ENCODE assay signal across 8 mouse cellular contexts in the genomic region with DNA sequence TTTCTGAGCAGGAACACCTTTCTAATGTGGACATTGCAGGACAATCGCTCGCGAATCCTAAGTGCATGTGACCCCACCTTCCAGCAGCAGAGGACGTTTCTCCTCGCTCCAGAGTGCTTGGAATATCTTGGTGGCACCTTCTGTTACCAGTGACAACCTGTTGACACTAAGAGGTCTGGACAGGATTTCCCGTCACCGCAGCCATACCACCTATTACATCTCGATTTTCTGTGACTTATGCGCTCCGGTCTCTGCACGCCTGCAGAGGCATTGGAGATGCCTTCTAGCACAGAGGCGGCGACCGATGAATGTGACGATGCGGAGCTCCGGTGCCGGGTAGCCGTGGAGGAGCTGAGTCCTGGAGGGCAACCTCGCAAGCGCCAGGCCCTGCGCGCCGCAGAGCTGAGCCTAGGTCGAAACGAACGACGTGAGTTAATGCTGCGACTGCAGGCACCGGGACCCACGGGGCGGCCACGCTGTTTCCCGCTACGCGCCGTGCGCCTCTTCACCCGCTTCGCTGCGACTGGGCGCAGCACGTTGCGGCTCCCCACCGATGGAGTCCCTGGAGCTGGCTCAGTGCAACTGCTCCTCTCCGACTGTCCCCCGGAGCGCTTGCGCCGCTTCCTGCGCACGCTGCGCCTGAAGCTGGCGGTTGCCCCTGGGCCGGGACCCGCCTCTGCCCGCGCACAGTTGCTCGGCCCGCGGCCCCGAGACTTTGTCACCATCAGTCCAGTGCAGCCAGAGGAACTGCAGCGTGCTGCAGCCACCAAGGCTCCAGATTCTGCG. TPM values are rescaled to one million over a fixed set of nuclear protein-coding genes. Genes with fewer than 3 reads are reported as not detected.
DNase-seq lines count a peak whose midpoint lies in the region; ATAC-seq and TF ChIP-seq lines count a peak whose summit lies in the region.

No protein-coding gene starts in this region.

- TF ChIP-seq RAD21 in CH12.LX (IDR thresholded peaks at IDR 0.05; ENCODE audit: low read depth, low read length), result no peak

- H3K9me3 ChIP-seq in heart, embryonic 10.5 days, result no peaks in the 10 kb centered on the region
- no peaks in the 10 kb centered on the region for H3K9me3 ChIP-seq in CH12.LX (replicated peaks; ENCODE audit: low read length)
- no peaks in the 10 kb centered on the region for H3K9me3 ChIP-seq in hindbrain, embryonic 11.5 days (ENCODE audit: control insufficient read depth, low read length)
- H3K9me3 ChIP-seq in liver, embryonic 16.5 days (replicated peaks; ENCODE audit: control insufficient read depth, low read length), result no peaks in the 10 kb centered on the region

- no peaks in the 10 kb centered on the region for H3K27me3 ChIP-seq in heart, embryonic 10.5 days (ENCODE audit: insufficient read depth, poor library complexity, severe bottlenecking)
- H3K27me3 ChIP-seq in CH12.LX (replicated peaks), result no peaks in the 10 kb centered on the region
- H3K27me3 ChIP-seq in hindbrain, embryonic 11.5 days (ENCODE audit: control insufficient read depth, insufficient read depth, low read length), result no peaks in the 10 kb centered on the region
- H3K27me3 ChIP-seq in liver, embryonic 16.5 days (ENCODE audit: control insufficient read depth, insufficient read depth, low read depth, low read length), result no peaks in the 10 kb centered on the region

- WGBS in heart, embryonic 10.5 days, result under 1% methylated on average over 64 of the region's 64 CpGs
- under 1% methylated on average over 55 of the region's 64 CpGs for WGBS in hindbrain, embryonic 11.5 days
- WGBS in liver, embryonic 16.5 days (ENCODE audit: insufficient replicate concordance), result under 1% methylated on average over 64 of the region's 64 CpGs

- H3K4me1 ChIP-seq in heart, embryonic 10.5 days, result peaks cover 24% of the 10 kb centered on the region
- peaks cover 8 to 29% of the 10 kb centered on the region in 2 experiments; a peak in 3 of 4 replicates for H3K4me1 ChIP-seq in CH12.LX (ENCODE audit: control insufficient read depth in 1 of 2, insufficient read depth in 2 of 2)
- peaks cover 8% of the 10 kb centered on the region for H3K4me1 ChIP-seq in hindbrain, embryonic 11.5 days (replicated peaks; ENCODE audit: control insufficient read depth, insufficient read depth, low read length)
- peaks cover 29% of the 10 kb centered on the region for H3K4me1 ChIP-seq in liver, embryonic 16.5 days (ENCODE audit: control insufficient read depth, low read depth, low read length)

- peaks cover 5% of the 10 kb centered on the region; the same call in 1 of the 2 replicates for H3K79me2 ChIP-seq in CH12.LX (replicated peaks; ENCODE audit: control insufficient read depth, extremely low read depth, insufficient read depth, poor library complexity, severe bottlenecking)

- DNase-seq in heart, embryonic 10.5 days (ENCODE audit: low spot score), result peak; percentile 88
- no peak for DNase-seq in heart, adult 9 months (ENCODE audit: low spot score in 2 of 2)
- peak; percentile 29 for DNase-seq in CH12.LX (ENCODE audit: extremely low read depth)
- peak; percentile 61 for DNase-seq in embryo, embryonic 9.5 days (ENCODE audit: extremely low spot score)
- DNase-seq in hindbrain, embryonic 11.5 days (ENCODE audit: low spot score), result peak; percentile 55
- peak; percentile 29 for DNase-seq in right cerebral cortex, postnatal 4 days
- DNase-seq in frontal cortex, adult 2 months (ENCODE audit: extremely low spot score in 1 of 2, low spot score in 1 of 2), result no peak

- peaks cover 31% of the 10 kb centered on the region for H3K36me3 ChIP-seq in heart, embryonic 10.5 days
- H3K36me3 ChIP-seq in CH12.LX (replicated peaks in 1 of 2; ENCODE audit: control insufficient read depth in 1 of 2, insufficient read depth in 1 of 2, low read length in 1 of 2), result peaks cover 18 to 38% of the 10 kb centered on the region in 2 experiments
- no peaks in the 10 kb centered on the region for H3K36me3 ChIP-seq in hindbrain, embryonic 11.5 days (ENCODE audit: control insufficient read depth, insufficient read depth, low read length)
- H3K36me3 ChIP-seq in liver, embryonic 16.5 days (ENCODE audit: control insufficient read depth, insufficient read depth), result peaks cover 29% of the 10 kb centered on the region

- 0 out of 2 replicates have a peak, but pooled peaks have one; percentile 19 for TF ChIP-seq POLR2A in CH12.LX (IDR thresholded peaks at IDR 0.05; ENCODE audit: low read depth, low read length)

- H3K4me2 ChIP-seq in CH12.LX (ENCODE audit: insufficient read depth, low read depth, poor library complexity, severe bottlenecking), result peak overlapping the region; percentile 83
- peak overlapping the region; percentile 92 for H3K4me2 ChIP-seq in hindbrain, embryonic 11.5 days (replicated peaks; ENCODE audit: low read depth, low read length)
- peak overlapping the region; percentile 92 for H3K4me2 ChIP-seq in liver, embryonic 16.5 days (ENCODE audit: low read depth, low read length)

- in situ Hi-C loops in CH12.LX (cut with MboI; ENCODE audit: low pct_ligation_motif_present, low pct_unique_long_range_greater_than_20kb, low sequenced_read_pairs), result loop anchor here (10.0 kb wide), 1 partner anchor 143 kb away; no protein-coding TSS in a partner anchor

- TF ChIP-seq EP300 in CH12.LX (IDR thresholded peaks at IDR 0.05; ENCODE audit: low read length), result no peak

- H3K27ac ChIP-seq in heart, embryonic 10.5 days, result peak overlapping the region; percentile 86
- H3K27ac ChIP-seq in CH12.LX (ENCODE audit: insufficient read depth, low read depth), result no peak overlapping the region
- H3K27ac ChIP-seq in hindbrain, embryonic 11.5 days (ENCODE audit: low read depth, low read length), result no peak overlapping the region
- peak overlapping the region; percentile 85 for H3K27ac ChIP-seq in liver, embryonic 16.5 days (ENCODE audit: low read length)

- dilution Hi-C loops in CH12.LX (cut with MboI; ENCODE audit: extremely low pct_ligation_motif_present, extremely low pct_unique_long_range_greater_than_20kb, low sequenced_read_pairs), result no loop called here

- TF ChIP-seq CTCF in CH12.LX (conservative IDR thresholded peaks at IDR 0.05 in 1 of 2, IDR thresholded peaks at IDR 0.05 in 1 of 2; ENCODE audit: low read depth in 2 of 2, low read length in 2 of 2), result no peak

- ATAC-seq in hindbrain, embryonic 11.5 days (ENCODE audit: low FRiP score), result peak; percentile 25; the same call in 1 of the 2 replicates
- ATAC-seq in liver, embryonic 16.5 days (ENCODE audit: low read depth), result peak; percentile 42

- H3K4me3 ChIP-seq in heart, embryonic 10.5 days, result peak overlapping the region; percentile 87
- H3K4me3 ChIP-seq in CH12.LX (replicated peaks in 1 of 3; ENCODE audit: low read depth in 2 of 3, low read length in 2 of 3, poor library complexity in 1 of 3), result peak overlapping the region; percentile 76 to 98 (median 77)
- peak overlapping the region; percentile 75 for H3K4me3 ChIP-seq in hindbrain, embryonic 11.5 days (ENCODE audit: low read depth, low read length)
- H3K4me3 ChIP-seq in liver, embryonic 16.5 days (ENCODE audit: low read depth, low read length), result peak overlapping the region; percentile 87

- H3K9ac ChIP-seq in CH12.LX (ENCODE audit: insufficient read depth, low read depth), result peak overlapping the region; percentile 39; the same call in 1 of the 2 replicates
- peak overlapping the region; percentile 69 for H3K9ac ChIP-seq in hindbrain, embryonic 11.5 days (ENCODE audit: low read depth, low read length)
- peak overlapping the region; percentile 84 for H3K9ac ChIP-seq in liver, embryonic 16.5 days (ENCODE audit: low read depth, low read length)

TF ChIP-seq in CH12.LX, 34 proteins besides CTCF, POLR2A, EP300 and RAD21 (continues in another document):
- TF ChIP-seq IRF4 (IDR thresholded peaks at IDR 0.05; ENCODE audit: low read depth, low read length) (no peak), TCF12 (IDR thresholded peaks at IDR 0.05; ENCODE audit: low read depth, low read length) (0 out of 2 replicates have a peak, but pooled peaks have one; percentile 21), NELFE (IDR thresholded peaks at IDR 0.05; ENCODE audit: low read depth, low read length) (no peak), HCFC1 (IDR thresholded peaks at IDR 0.05; ENCODE audit: low read depth, low read length) (no peak), MXI1 (IDR thresholded peaks at IDR 0.05; ENCODE audit: low read depth, low read length) (0 out of 2 replicates have a peak, but pooled peaks have one; percentile 7), UBTF (IDR thresholded peaks at IDR 0.05; ENCODE audit: low read depth, low read length) (peak; percentile 77; the same call in 1 of the 2 replicates), SMC3 (IDR thresholded peaks at IDR 0.05; ENCODE audit: low read depth, low read length) (no peak), SIN3A (IDR thresholded peaks at IDR 0.05; ENCODE audit: low read length) (peak; percentile 1; the same call in 1 of the 2 replicates), USF2 (conservative IDR thresholded peaks at IDR 0.05; ENCODE audit: low read depth, low read length) (no peak), ZMIZ1 (IDR thresholded peaks at IDR 0.05; ENCODE audit: low read depth, low read length) (no peak)

RNA-seq across cellular contexts. Expression of gene Pif1, which starts 0.8 kb away (rescaled TPM):
- 16.7 and 17.7 TPM in 2 replicates for polyA plus RNA-seq in heart, embryonic 10.5 days (2016; fragmentation: Nextera tagmentation; extraction: Ambion mirVana)
- total RNA-seq in CH12.LX (2012; rRNA removed) (12.2 and 15.7 TPM in 2 replicates), CH12.LX (2014; rRNA removed) (11.2 and 13.3 TPM in 2 replicates)
- polyA plus RNA-seq in CH12.LX (2012; ENCODE audit: insufficient read length, low read depth), result 12.3 and 14.5 TPM in 2 replicates
- polyA plus RNA-seq in hindbrain, embryonic 11.5 days (2014; fragmentation: Nextera tagmentation; extraction: Ambion mirVana), result 9.9 and 12.5 TPM in 2 replicates
- 9.6 and 10.9 TPM in 2 replicates for polyA plus RNA-seq in liver, embryonic 16.5 days (2015; fragmentation: Nextera tagmentation; extraction: Ambion mirVana)
- polyA plus RNA-seq in frontal cortex, adult 2 months (2012; rRNA removed), result 0.24 and 0.36 TPM in 2 replicates

RNA-seq across cellular contexts. Expression of gene Plekho2, which starts 7.9 kb away (rescaled TPM):
- polyA plus RNA-seq in heart, embryonic 10.5 days (2016; fragmentation: Nextera tagmentation; extraction: Ambion mirVana), result 12.8 and 14.2 TPM in 2 replicates
- total RNA-seq in CH12.LX (2012; rRNA removed) (13.9 and 16.8 TPM in 2 replicates), CH12.LX (2014; rRNA removed) (7.2 and 7.9 TPM in 2 replicates)
- 33.8 and 37.1 TPM in 2 replicates for polyA plus RNA-seq in CH12.LX (2012; ENCODE audit: insufficient read length, low read depth)
- 10.2 and 10.7 TPM in 2 replicates for polyA plus RNA-seq in hindbrain, embryonic 11.5 days (2014; fragmentation: Nextera tagmentation; extraction: Ambion mirVana)
- 23.1 and 24.5 TPM in 2 replicates for polyA plus RNA-seq in liver, embryonic 16.5 days (2015; fragmentation: Nextera tagmentation; extraction: Ambion mirVana)
- polyA plus RNA-seq in frontal cortex, adult 2 months (2012; rRNA removed), result 17.0 and 17.9 TPM in 2 replicates

RNA-seq across cellular contexts. Expression of gene Rbpms2, which starts 41.7 kb away (rescaled TPM):
- polyA plus RNA-seq in heart, embryonic 10.5 days (2016; fragmentation: Nextera tagmentation; extraction: Ambion mirVana), result 117 and 179 TPM in 2 replicates
- total RNA-seq in CH12.LX (2012; rRNA removed) (0.13 TPM in 1 of 2 replicates, not detected in the other), CH12.LX (2014; rRNA removed) (not detected in 2 replicates)
- 0.34 and 0.95 TPM in 2 replicates for polyA plus RNA-seq in CH12.LX (2012; ENCODE audit: insufficient read length, low read depth)
- polyA plus RNA-seq in hindbrain, embryonic 11.5 days (2014; fragmentation: Nextera tagmentation; extraction: Ambion mirVana), result 19.5 and 23.7 TPM in 2 replicates
- 11.9 and 14.6 TPM in 2 replicates for polyA plus RNA-seq in liver, embryonic 16.5 days (2015; fragmentation: Nextera tagmentation; extraction: Ambion mirVana)
- polyA plus RNA-seq in frontal cortex, adult 2 months (2012; rRNA removed), result 7.5 and 8.3 TPM in 2 replicates

Comparison
In these comparisons a context has a peak if more than half of its experiments do, and no peak if none do; other contexts are left out.
1. DNase-seq: peak in heart, embryonic 10.5 days (single experiment), CH12.LX (single experiment), embryo, embryonic 9.5 days (single experiment), hindbrain, embryonic 11.5 days (single experiment) and right cerebral cortex, postnatal 4 days (single experiment); none in heart, adult 9 months (0 of 2) and frontal cortex, adult 2 months (0 of 2).
2. H3K27ac ChIP-seq: peak in heart, embryonic 10.5 days (single experiment) and liver, embryonic 16.5 days (single experiment); none in CH12.LX (single experiment) and hindbrain, embryonic 11.5 days (single experiment).
3. Peak in every context shown above with its lines, with median percentiles within 50 percentile points of each other: H3K4me3 ChIP-seq, H3K4me2 ChIP-seq and H3K9ac ChIP-seq.